Mouse (Mus musculus): ENCODE results near the gene Ube2dnl1. TPM values are rescaled to one million over a fixed set of nuclear protein-coding genes. Genes with fewer than 3 reads are reported as not detected.

Ube2dnl1 gene
- not detected for total RNA-seq (2021)

- intact Hi-C loops (cut with DNase I): no loop called here
- DNase-seq: no peak
These were observed at the start of gene Ube2dnl1 for GRCm38 (mm10) chrX:114904712-114905111. Gene Ube2dnl1 (plus strand): TSS chrX:114905012.

GRCm38 (mm10) chrX:114895489-114895888, 9.3 kb upstream of the Ube2dnl1 start:
- DNase-seq: no peak
- intact Hi-C loops (cut with DNase I): no loop called here

- intact Hi-C loops (cut with DNase I): no loop called here
- DNase-seq: no peak
These were observed 7.3 kb upstream of the Ube2dnl1 start for GRCm38 (mm10) chrX:114897506-114897905.

GRCm38 (mm10) chrX:114903391-114903790, 1.4 kb upstream of the Ube2dnl1 start:
- intact Hi-C loops (cut with DNase I): no loop called here
- DNase-seq: no peak

- DNase-seq: no peak
- intact Hi-C loops (cut with DNase I): no loop called here
These were observed 2.5 kb downstream of the Ube2dnl1 start, which contains the start of gene Ube2dnl2 for GRCm38 (mm10) chrX:114907282-114907681. Gene Ube2dnl2 (plus strand): TSS chrX:114907582.

- peak in 1 of 2 experiments; percentile 1 for DNase-seq
- intact Hi-C loops (cut with DNase I): no loop called here
These were observed 50.3 kb downstream of the Ube2dnl1 start for GRCm38 (mm10) chrX:114955066-114955465.

Other genes with a start within 250 kb of the Ube2dnl1 start
- not detected for gene Ube2dnl2, start 2.6 kb downstream of the Ube2dnl1 start, total RNA-seq (2021)